ENCODE assay signal across 14 mouse cellular contexts in the genomic region with DNA sequence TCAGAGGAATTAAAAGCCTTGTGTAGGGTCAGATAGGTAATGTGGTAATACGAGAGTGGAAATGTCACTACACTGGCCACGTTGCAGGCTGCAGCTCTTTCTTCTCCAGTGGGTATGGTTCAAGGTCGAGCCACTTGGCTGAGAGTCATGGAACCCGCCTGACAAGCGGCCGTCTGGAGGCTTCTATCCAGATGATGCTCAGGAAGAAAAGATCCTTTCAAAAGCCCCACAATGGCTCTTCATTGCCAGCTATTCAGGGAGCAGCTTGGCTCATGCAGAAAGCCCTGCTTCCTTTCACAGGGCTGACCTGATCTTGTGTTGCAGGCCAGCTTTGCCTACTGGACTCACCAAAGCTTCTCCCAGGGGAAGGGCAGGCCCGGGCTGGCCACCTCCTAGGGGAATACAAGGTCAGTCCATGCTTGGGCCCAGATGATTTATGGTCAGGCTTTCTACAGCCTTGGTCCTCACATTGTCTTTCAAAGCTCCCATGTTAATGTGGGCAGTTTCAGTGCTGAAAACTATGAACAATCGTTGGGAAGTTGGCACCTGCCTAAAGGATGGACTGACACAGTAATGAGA.
A peak's percentile ranks its signal among the peaks of the same experiment; 100 is the strongest.
DNase-seq lines count a peak whose midpoint lies in the region; ATAC-seq lines count a peak whose summit lies in the region.
"Had no signal": no experiment of that assay in that cellular context is flagged by ENCODE, and none has a peak within 500 bp of the region (broad histone marks: within the 10 kb centered on the region; RNA-seq: fewer than 3 reads in every experiment).

No protein-coding gene starts in this region.

- H3K36me3 ChIP-seq in hindbrain, embryonic 11.5 days (ENCODE audit: control insufficient read depth, insufficient read depth, low read length), result no peaks in the 10 kb centered on the region
- no peaks in the 10 kb centered on the region for H3K36me3 ChIP-seq in midbrain, embryonic 16.5 days (ENCODE audit: control insufficient read depth, insufficient read depth, low read length)
- H3K36me3 ChIP-seq: limb, embryonic 10.5 days had no signal

- no peaks in the 10 kb centered on the region for H3K4me1 ChIP-seq in hindbrain, embryonic 11.5 days (replicated peaks; ENCODE audit: control insufficient read depth, insufficient read depth, low read length)
- no peaks in the 10 kb centered on the region for H3K4me1 ChIP-seq in midbrain, embryonic 16.5 days (ENCODE audit: control insufficient read depth, insufficient read depth, low read length)

- H3K4me3 ChIP-seq in hindbrain, embryonic 11.5 days (ENCODE audit: low read depth, low read length), result no peak overlapping the region
- no peak overlapping the region for H3K4me3 ChIP-seq in midbrain, embryonic 16.5 days (ENCODE audit: low read depth, low read length)
- H3K4me3 ChIP-seq: limb, embryonic 10.5 days had no signal

- no peaks in the 10 kb centered on the region for H3K27me3 ChIP-seq in hindbrain, embryonic 11.5 days (ENCODE audit: control insufficient read depth, insufficient read depth, low read length)
- no peaks in the 10 kb centered on the region for H3K27me3 ChIP-seq in midbrain, embryonic 16.5 days (ENCODE audit: control insufficient read depth, insufficient read depth, low read depth, low read length)

- no peak overlapping the region for H3K27ac ChIP-seq in hindbrain, embryonic 11.5 days (ENCODE audit: low read depth, low read length)
- no peak overlapping the region for H3K27ac ChIP-seq in midbrain, embryonic 16.5 days (ENCODE audit: low read length)
- H3K27ac ChIP-seq: limb, embryonic 10.5 days had no signal

- H3K9me3 ChIP-seq in hindbrain, embryonic 11.5 days (ENCODE audit: control insufficient read depth, low read length), result no peaks in the 10 kb centered on the region
- H3K9me3 ChIP-seq in midbrain, embryonic 16.5 days (replicated peaks; ENCODE audit: control insufficient read depth, low read length, poor library complexity, severe bottlenecking), result no peaks in the 10 kb centered on the region
- H3K9me3 ChIP-seq: limb, embryonic 10.5 days had no signal

- peak; percentile 50 to 70 for DNase-seq in cerebellum, postnatal 10 days
- DNase-seq in cerebellum, adult 8-10 months, result no peak
- DNase-seq in left cerebral cortex, adult 11 months (ENCODE audit: low spot score), result peak; percentile 19
- DNase-seq in left cerebral cortex, postnatal 10 days (ENCODE audit: extremely low spot score in 1 of 2, low spot score in 2 of 2), result no peak
- DNase-seq in hindbrain, embryonic 11.5 days (ENCODE audit: low spot score), result no peak
- no peak for DNase-seq in gastrocnemius, postnatal 36 days
- DNase-seq: adrenal gland, adult 2 months; cerebellum, postnatal 25 days; kidney, postnatal 10 days; liver, postnatal 0 days; thymus, postnatal 4 days had no signal

- intact Hi-C loops in left cerebral cortex, postnatal 10 days (cut with DNase I), result no loop called here
- intact Hi-C loops in gastrocnemius, postnatal 36 days (cut with DNase I), result no loop called here

- H3K4me2 ChIP-seq in hindbrain, embryonic 11.5 days (replicated peaks; ENCODE audit: low read depth, low read length), result no peak overlapping the region
- H3K4me2 ChIP-seq in midbrain, embryonic 16.5 days (ENCODE audit: low read length), result no peak overlapping the region

- no peak overlapping the region for H3K9ac ChIP-seq in hindbrain, embryonic 11.5 days (ENCODE audit: low read depth, low read length)
- H3K9ac ChIP-seq in midbrain, embryonic 16.5 days (ENCODE audit: low read depth, low read length), result no peak overlapping the region
- H3K9ac ChIP-seq: liver, postnatal 0 days had no signal

- 0 out of 2 replicates have a peak, but pooled peaks have one; percentile 25 for ATAC-seq in hindbrain, embryonic 11.5 days (ENCODE audit: low FRiP score)
- peak; percentile 48; the same call in 1 of the 2 replicates for ATAC-seq in midbrain, embryonic 16.5 days
- ATAC-seq: inflammation-experienced regulatory T-cells, adult 6 months; liver, postnatal 0 days had no signal

- 54% methylated on average over 8 of the region's 8 CpGs for WGBS in hindbrain, embryonic 11.5 days
- WGBS in midbrain, embryonic 16.5 days, result 55% methylated on average over 8 of the region's 8 CpGs

Comparison
In these comparisons a context has a peak if more than half of its experiments do, and no peak if none do; other contexts are left out.
1. DNase-seq: peak in cerebellum, postnatal 10 days (2 of 2) and left cerebral cortex, adult 11 months (single experiment); none in cerebellum, adult 8-10 months (single experiment), left cerebral cortex, postnatal 10 days (0 of 2), hindbrain, embryonic 11.5 days (single experiment) and gastrocnemius, postnatal 36 days (0 of 2).